Mouse (Mus musculus) testis, postnatal 10 days (tissue): ENCODE measurements around the gene Syce1l.

Experiments
- DNase-seq: peaks from one replicate; pipeline ENCODE4 v3.0.0; 2021; ENCODE audit warnings: low spot score

Syce1l gene

DNA sequence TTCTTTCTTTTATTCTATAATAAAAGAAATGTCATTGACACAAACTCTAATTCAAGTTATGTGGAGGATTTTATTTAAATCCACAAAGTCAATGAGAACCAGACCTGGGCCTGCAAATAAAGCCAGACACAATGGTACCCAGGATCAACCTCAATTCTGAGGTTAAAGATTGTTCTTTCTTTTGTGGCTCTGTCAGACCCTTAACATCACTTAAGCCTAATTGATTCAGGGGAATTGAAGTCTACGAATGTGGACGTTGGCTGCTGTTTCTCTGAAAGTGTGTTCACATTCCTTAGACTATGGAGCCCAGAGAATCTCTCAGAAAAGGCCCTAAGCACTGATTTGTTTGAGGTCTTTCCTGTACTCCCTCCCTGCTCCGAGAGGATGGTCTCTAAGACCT lies 30.3 kb downstream of the Syce1l start:
- no peak for DNase-seq

DNA sequence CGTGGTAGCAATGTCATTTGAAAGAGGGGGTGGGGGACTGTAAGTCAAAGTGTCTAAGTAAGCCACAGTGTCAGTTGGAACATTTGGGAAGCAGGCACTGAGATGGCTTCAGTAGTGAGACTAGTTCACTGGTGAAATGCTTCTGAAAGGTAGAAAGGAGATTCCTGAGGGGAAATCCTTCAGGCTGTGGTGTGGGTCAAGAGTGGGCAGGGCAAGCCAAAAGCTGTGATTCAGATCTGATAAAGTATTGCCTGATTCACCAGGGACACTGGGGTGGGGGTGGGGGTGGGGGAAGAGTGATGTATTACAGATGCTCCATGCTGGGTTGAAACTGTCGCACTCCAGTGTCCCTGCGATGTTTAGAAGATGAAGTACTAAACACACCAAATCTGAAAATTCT lies 31.6 kb downstream of the Syce1l start:
- DNase-seq, result no peak

DNA sequence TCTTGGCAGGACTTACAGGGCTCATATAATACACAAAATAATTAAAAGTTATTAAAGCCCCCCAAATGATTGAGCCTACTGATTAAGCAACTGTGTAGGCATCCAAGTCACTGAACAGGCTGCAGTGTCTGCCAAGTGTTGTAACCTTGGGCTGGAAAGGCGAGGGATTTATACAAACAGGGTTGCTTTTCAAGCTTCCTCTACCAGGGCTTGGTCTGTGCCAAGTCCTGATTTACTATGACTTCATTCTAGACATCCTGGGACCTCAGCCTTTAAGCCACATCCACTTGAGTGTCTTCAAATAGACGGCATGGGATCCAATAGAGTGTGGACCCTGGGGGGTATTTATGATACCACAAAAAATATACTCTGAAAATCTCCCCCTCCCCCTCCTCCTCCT lies 32.3 kb downstream of the Syce1l start:
- DNase-seq, result no peak

DNA sequence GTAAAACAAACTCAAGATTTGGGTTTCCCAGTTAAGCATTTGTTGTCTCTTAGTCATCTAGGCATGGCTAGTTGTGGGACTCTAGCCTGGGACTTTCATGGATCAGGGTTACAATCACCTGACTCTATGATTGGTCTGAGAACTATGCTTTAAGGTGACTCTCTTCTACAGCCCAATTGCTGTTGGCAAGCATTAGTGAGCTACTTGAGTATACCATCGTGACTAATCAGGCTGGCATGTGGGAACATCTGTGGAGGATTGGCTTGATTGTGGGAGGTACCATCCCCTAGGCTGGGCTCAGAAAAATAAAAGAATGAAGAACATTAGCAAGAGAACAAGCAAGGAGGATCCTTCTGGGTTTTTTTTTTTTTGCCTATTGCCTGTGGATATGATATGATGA lies 33.8 kb downstream of the Syce1l start:
- DNase-seq, result no peak

DNA sequence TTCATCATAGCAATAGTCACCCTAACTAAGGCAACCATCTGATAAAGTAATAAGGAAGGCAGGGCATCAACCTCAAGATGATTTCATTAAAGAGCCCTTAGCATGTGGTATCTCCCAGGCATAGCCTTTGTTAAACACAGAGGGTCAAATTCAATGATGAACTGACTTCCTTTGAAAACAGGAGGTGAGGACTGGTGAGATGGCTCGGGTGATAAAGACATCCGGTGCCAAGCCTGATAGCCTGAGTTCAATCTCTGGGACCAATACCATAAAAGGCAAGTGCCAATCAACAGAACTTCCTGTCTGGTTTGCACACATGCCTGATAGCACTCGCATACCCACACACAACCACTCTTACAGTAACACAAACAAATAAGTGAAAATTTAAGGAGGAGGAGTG lies 36.3 kb downstream of the Syce1l start:
- no peak for DNase-seq

DNA sequence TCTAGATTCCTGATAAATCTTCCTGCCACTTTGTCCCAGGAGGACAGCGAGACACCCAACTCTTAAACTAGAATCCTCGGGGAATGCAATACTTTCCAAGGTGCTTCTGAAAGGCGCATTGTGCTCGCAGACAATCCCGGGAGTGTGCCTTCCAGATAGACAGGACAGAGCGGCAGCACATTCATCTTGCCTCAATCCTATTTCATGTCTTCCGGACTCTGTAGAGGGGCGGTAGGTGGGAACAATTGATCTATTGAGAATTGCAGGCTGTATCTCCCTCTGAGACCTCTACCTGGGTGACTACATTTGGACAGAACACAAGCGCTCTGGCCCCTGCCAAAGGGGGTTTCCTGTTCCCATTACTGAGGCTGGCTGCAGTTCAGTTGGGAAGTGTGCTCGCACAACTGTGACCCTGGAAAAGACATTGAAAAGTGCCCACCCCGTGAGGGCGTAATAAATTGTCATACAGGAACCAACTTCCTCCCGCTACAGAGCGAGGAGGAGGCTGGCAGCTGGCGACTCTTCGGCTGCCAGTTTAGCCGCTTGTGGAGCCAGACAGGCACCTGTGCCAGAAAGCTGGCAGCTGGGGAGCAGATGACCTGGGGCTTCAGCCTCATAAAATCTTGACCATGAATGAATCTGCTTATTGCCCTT lies 45.0 kb downstream of the Syce1l start:
- no peak for DNase-seq

DNA sequence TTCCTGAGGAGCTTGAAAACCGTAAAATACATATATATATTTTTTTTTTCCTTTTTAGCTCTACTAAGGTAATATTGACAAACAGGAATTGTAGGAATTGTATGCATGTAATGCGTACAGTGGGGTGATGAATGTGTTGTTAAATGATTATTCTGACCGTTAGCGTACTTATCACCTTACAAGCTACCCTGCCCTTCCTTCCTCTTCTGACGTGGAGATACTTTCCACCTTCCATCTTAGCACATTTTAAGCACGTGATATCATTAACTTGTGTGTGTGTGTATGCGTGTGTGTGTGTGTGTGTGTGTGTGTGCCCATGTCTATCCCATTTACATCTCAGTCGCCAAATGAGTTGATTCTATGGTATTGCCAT lies 45.5 kb downstream of the Syce1l start:
- no peak for DNase-seq

DNA sequence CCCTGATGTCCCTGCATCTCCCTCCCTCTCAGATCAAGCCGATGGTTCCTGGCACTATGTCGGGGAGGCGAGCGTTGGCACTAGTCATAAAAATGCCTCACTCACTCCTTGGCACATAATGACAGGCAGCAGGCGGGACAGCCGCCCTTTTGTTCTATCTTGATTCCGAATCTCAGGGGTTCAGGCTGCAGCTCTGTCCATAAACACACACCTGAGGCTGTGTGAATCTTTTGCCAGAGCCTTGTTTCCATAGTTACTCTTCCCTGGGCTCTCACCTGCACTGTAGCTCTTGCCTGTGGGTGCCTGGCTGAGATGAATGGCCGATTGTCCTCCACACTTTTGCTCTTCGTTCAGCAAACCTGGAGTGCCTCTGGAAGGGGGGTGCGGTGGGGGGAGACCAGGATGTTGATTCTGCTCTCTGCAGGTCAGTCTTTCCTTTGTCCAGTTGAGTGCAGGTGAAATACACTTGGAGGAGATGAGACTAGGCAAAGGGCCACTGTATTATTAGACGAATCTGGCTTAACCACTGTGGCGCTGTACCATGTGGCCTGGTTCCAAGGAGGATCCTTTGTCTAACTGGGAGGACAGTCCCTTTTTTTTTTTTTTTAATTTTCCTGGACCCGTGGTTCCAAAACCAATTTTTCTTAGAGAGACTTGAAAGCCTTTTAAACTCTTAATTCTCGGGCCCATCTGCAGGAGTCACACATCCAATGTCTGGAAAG lies 48.8 kb downstream of the Syce1l start:
- DNase-seq, result no peak

DNA sequence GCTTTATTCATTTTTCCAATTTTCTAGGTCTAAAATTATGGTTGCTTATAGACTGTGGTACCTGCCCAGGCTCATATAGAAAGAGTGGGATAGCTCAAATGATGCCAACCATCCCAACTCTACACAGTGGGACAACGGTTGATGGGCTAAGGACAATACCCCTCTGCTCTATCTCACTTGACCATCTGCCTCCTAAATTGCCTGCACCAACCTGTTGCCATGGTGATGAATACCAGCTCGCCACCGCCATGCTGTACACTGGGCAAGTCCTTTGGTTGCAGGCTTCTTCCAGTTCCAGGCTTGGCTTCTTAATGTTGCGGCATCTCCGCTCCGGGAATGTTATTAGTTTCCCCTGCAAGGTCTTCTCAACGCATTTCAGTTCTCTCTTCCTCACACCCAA lies 62.0 kb downstream of the Syce1l start:
- no peak for DNase-seq
